Mouse (Mus musculus) limb, embryonic 14.5 days (tissue): ENCODE data around the gene Fign. TPM values are rescaled to one million over a fixed set of nuclear protein-coding genes. Genes with fewer than 3 reads are reported as not detected.

ENCODE experiments used
- ATAC-seq: fragments of 200-750 bp; cut with Nextera tagmentation; 2 replicates; pipeline ENCODE4 v1.8.0; 2017; ENCODE audit warnings: low read depth, moderate number of reproducible peaks, moderate TSS enrichment; ENCODE audit not compliant: low FRiP score
- DNase-seq: peaks from one replicate; pipeline ENCODE4 v3.0.0-alpha.2; 2015; ENCODE audit warnings: low spot score
- H3K27ac ChIP-seq: fragments of 300-500 bp; sonication (generic); replicated peaks from 2 replicates; pipeline ENCODE4 v1.5.1; 2014; ENCODE audit warnings: low read depth, mild to moderate bottlenecking, low read length, moderate library complexity, mixed read lengths
- H3K27me3 ChIP-seq: fragments of 300-500 bp; sonication (generic); 2 replicates; pipeline ENCODE4 v1.6.1; 2014; ENCODE audit warnings: low read length, mixed read lengths; ENCODE audit not compliant: control insufficient read depth, insufficient read depth
- H3K36me3 ChIP-seq: fragments of 300-500 bp; sonication (generic); 2 replicates; pipeline ENCODE4 v1.6.1; 2014; ENCODE audit warnings: mild to moderate bottlenecking, low read length, moderate library complexity, mixed read lengths; ENCODE audit not compliant: control insufficient read depth, insufficient read depth
- H3K4me1 ChIP-seq: fragments of 300-500 bp; sonication (generic); 2 replicates; pipeline ENCODE4 v1.6.1; 2014; ENCODE audit warnings: antibody characterized with exemption, low read length, mixed read lengths; ENCODE audit not compliant: control insufficient read depth, insufficient read depth
- H3K4me2 ChIP-seq: fragments of 300-500 bp; sonication (generic); replicated peaks from 2 replicates; pipeline ENCODE4 v1.6.1; 2014; ENCODE audit warnings: low read depth, mild to moderate bottlenecking, low read length, moderate library complexity; ENCODE audit not compliant: severe bottlenecking
- H3K4me3 ChIP-seq: fragments of 300-500 bp; sonication (generic); replicated peaks from 2 replicates; pipeline ENCODE4 v1.5.1; 2014; ENCODE audit warnings: low read length
- H3K9ac ChIP-seq: fragments of 300-500 bp; sonication (generic); 2 replicates; pipeline ENCODE4 v1.6.1; 2014; ENCODE audit warnings: mild to moderate bottlenecking, low read depth, low read length, moderate library complexity; ENCODE audit not compliant: severe bottlenecking
- H3K9me3 ChIP-seq: fragments of 300-500 bp; sonication (generic); 2 replicates; pipeline ENCODE4 v1.6.1; 2016; ENCODE audit warnings: low read length; ENCODE audit not compliant: control insufficient read depth
- POLR2A ChIP-seq: fragments of 200-500 bp; IDR thresholded peaks from 2 replicates; pipeline ENCODE4 v1.8.0; 2012; ENCODE audit warnings: inconsistent platforms, mild to moderate bottlenecking, moderate library complexity, borderline replicate concordance; ENCODE audit not compliant: insufficient read depth, insufficient read length; ENCODE audit errors: extremely low read depth
- WGBS: fragments of 180-500 bp; shearing (Covaris S2); extraction: QIAGEN DNeasy Blood & Tissue Kit; methylation state at CpG from one replicate; pipeline ENCODE4 v1.1.7; 2014; 5-methylcytosine and 5-hydroxymethylcytosine counted together
- polyA plus RNA-seq, 2 experiments: library from polyadenylated mRNA; depleted of rRNA in 1 of 2; stranded (reverse) in 1 of 2; unstranded in 1 of 2; fragments of >200 nt; fragmentation: Nextera tagmentation in 1 of 2; extraction: Ambion mirVana in 1 of 2; gene quantifications; 2 replicates each; pipeline versions ENCODE4 v1.2.1 to v1.2.3; 2012 to 2014

Gene Fign
- polyA plus RNA-seq, 2 experiments = 2.8 to 4.0 TPM

DNA sequence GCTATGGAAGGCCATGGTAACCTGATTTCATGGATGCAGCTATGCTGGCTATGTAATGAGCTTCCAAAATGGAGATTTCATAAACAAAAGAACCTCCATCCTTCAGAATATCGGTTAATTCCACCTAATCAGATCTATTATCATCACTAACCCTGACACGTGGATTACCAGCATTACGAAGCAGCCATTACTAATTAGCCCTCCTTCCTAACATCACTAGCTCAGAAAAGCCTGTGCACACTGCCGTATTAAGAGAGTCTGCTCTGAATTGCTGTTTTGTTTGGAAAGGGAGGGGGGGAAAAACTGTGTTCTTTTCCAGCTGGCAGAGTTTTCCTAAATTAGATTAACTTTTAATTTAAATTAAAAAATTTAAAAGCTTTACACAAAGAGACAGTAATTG is 32.3 kb downstream of the Fign start:
- no peak for TF ChIP-seq POLR2A
- ATAC-seq = no peak
- WGBS = 60% methylated on average over 4 of the region's 4 CpGs
- Histone ChIP-seq H3K36me3 (no peaks in the 10 kb centered on the region), H3K27ac (no peak overlapping the region), H3K4me3 (no peak overlapping the region), H3K4me1 (peaks cover 3% of the 10 kb centered on the region; the same call in 1 of the 2 replicates), H3K9me3 (no peaks in the 10 kb centered on the region), H3K9ac (no peak overlapping the region), H3K27me3 (no peaks in the 10 kb centered on the region), H3K4me2 (no peak overlapping the region)
- no peak for DNase-seq

DNA sequence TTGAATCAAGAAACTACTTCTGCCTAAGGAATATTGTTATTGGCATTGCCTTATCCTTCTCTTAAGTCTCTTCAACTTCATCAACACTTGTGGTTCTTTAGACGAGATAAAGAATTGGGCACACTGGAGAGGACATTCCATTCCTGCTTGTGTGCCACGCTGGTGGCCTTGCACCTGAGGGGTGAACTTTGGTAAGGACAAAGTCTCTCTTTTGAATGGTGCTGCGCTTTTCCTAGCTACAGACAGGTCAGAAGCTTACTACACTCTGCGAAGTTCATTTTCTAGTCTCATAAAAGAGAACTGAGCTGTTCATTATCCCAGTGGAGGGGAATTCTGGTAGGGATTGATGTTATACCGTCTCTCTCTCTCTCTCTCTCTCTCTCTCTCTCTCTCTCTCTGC is 38.4 kb downstream of the Fign start:
- 79% methylated on average over 5 of the region's 5 CpGs for WGBS
- TF ChIP-seq POLR2A = no peak
- no peak overlapping the region for H3K27ac ChIP-seq
- H3K4me2 ChIP-seq = no peak overlapping the region
- H3K36me3 ChIP-seq = no peaks in the 10 kb centered on the region
- no peak overlapping the region for H3K4me3 ChIP-seq
- H3K27me3 ChIP-seq = no peaks in the 10 kb centered on the region
- ATAC-seq = no peak
- no peaks in the 10 kb centered on the region for H3K9me3 ChIP-seq
- H3K4me1 ChIP-seq = peaks cover 3% of the 10 kb centered on the region; the same call in 1 of the 2 replicates
- no peak overlapping the region for H3K9ac ChIP-seq
- DNase-seq = no peak

DNA sequence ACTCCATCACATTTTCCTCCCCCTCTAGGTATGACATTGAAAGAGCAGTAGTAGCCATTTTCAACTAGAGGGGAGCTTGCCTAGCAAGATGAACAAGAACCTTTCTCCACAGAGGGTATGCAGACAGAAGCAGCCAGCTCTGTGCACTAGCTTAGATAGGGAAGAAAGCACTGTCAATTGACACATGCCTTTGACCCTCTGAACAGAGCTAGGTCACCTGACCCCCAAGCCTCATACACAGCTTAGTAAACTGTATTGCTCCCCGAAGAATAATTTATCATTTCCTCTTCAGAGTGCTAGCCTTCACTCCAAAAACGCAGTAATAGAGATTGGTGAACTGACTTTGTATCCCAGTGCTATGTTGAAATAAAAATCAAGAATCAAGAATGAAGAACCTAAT is 49.7 kb downstream of the Fign start:
- no peaks in the 10 kb centered on the region for H3K27me3 ChIP-seq
- ATAC-seq = no peak
- no peak overlapping the region for H3K4me3 ChIP-seq
- no peaks in the 10 kb centered on the region for H3K36me3 ChIP-seq
- 61% methylated on average over 2 of the region's 2 CpGs for WGBS
- no peaks in the 10 kb centered on the region for H3K9me3 ChIP-seq
- DNase-seq = no peak
- no peak for TF ChIP-seq POLR2A
- no peak overlapping the region for H3K4me2 ChIP-seq
- H3K9ac ChIP-seq = no peak overlapping the region
- H3K4me1 ChIP-seq = no peaks in the 10 kb centered on the region
- no peak overlapping the region for H3K27ac ChIP-seq

DNA sequence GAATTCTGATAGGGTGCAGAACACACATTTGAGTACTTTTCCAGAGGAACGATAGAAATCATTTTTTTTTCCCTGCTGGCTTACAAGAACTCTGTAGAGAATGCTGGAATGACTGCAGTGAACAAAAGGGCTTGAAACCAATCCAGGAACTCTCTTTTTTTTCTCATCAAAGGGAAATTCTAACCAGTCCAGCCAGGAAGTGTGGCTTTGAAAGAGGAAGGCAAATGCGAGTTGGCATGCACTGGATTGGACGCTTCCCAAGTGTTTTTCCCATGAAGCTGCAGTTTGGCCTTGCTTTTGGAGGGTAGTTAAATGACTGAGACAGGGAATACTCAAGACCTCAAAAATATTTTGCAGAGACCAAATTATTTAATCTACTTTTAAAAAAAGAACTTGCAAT is 54.7 kb downstream of the Fign start:
- ATAC-seq = no peak
- no peaks in the 10 kb centered on the region for H3K9me3 ChIP-seq
- no peak overlapping the region for H3K27ac ChIP-seq
- H3K27me3 ChIP-seq = no peaks in the 10 kb centered on the region
- H3K4me1 ChIP-seq = no peaks in the 10 kb centered on the region; the same call in 1 of the 2 replicates
- 33% methylated on average over 3 of the region's 3 CpGs for WGBS
- no peak overlapping the region for H3K4me3 ChIP-seq
- DNase-seq = peak; percentile 64
- H3K4me2 ChIP-seq = no peak overlapping the region
- no peaks in the 10 kb centered on the region for H3K36me3 ChIP-seq
- TF ChIP-seq POLR2A = no peak
- H3K9ac ChIP-seq = no peak overlapping the region

DNA sequence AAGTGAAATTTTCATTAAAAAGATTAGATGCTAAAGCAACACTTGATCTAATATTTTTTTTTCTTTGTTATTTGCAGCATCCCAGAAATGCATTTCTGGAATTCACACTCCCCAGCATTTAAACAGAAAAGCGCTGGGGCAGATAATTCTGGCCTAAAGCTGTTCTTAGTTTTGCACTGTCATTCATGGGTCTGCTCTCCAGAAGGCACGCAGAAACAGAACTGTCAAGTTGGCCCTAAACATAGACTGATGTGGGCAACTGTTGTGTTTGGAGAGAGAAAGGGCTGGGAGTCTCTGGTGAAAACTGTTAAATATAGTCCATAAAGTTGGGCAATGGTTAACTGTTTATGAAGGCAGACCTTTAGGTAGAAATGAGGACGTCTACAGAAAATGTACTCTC is 62.4 kb downstream of the Fign start:
- no peaks in the 10 kb centered on the region for H3K27me3 ChIP-seq
- ATAC-seq (no peak), DNase-seq (no peak)
- H3K4me3 ChIP-seq = no peak overlapping the region
- H3K27ac ChIP-seq = no peak overlapping the region
- H3K4me1 ChIP-seq = no peaks in the 10 kb centered on the region
- WGBS = 50% methylated on average over 3 of the region's 3 CpGs
- TF ChIP-seq POLR2A = no peak
- no peaks in the 10 kb centered on the region for H3K36me3 ChIP-seq
- H3K9me3 ChIP-seq = no peaks in the 10 kb centered on the region
- no peak overlapping the region for H3K9ac ChIP-seq
- no peak overlapping the region for H3K4me2 ChIP-seq

DNA sequence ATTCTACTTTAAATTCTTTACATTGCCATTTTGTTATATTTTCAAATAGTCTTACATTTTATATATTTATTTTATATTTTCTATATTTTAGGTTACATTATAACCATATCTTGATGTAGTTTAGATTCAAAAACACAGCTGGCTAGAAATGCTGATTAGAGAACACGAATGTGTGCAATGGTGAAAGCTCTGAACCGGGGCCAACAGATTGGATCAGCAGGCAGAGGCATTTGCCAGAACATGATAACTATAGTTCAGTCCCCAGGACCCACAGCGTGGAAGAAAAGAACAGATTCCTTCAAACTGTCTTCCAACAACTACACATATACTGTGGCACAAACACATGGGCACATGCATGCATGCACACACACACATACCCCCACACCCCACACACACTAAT is 64.0 kb downstream of the Fign start:
- TF ChIP-seq POLR2A = no peak
- DNase-seq = no peak
- no peaks in the 10 kb centered on the region for H3K9me3 ChIP-seq
- H3K4me1 ChIP-seq = no peaks in the 10 kb centered on the region
- no peaks in the 10 kb centered on the region for H3K27me3 ChIP-seq
- 86% methylated on average over 3 of the region's 3 CpGs for WGBS
- no peak overlapping the region for H3K4me3 ChIP-seq
- H3K27ac ChIP-seq = no peak overlapping the region
- H3K36me3 ChIP-seq = no peaks in the 10 kb centered on the region
- H3K4me2 ChIP-seq = no peak overlapping the region
- no peak overlapping the region for H3K9ac ChIP-seq
- ATAC-seq = no peak
